Mouse (Mus musculus): ENCODE data around the gene Nup205.
A peak's percentile ranks its signal among the peaks of the same experiment; 100 is the strongest.

The Nup205 gene

DNA sequence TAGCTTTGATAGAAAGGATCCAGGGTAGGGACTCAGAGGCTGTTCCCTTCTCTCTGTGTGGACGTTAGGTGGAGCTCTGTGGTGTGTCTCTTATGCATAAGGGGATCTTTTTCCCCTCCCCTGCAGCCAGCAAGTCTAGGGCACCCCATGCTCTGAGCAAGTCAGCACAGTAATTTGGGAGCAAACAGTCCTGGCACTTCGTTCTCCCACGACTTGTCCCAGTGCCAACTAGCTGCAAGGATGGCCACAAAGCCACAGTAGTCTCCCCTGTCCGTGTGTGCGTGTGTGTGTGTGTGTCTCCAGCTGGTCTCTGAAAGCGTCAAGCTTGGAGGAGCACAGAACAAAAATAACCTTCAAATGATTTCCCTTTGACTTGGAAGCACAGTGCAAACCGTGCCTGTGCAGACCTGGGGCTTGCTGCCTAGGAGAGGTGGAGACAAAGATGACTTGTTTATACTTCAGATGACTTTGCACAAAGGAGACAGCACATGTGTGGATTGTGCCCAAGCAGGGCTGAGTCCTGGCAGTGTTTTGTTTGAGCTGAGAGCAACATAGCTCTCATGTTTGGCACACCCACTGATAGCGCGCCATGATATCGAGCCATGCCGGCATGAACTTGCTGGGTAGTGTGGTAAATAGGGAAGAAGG is 111.0 kb downstream of the Nup205 start:
- peak; percentile 28 for DNase-seq (ENCODE audit: low read depth, low spot score)

DNA sequence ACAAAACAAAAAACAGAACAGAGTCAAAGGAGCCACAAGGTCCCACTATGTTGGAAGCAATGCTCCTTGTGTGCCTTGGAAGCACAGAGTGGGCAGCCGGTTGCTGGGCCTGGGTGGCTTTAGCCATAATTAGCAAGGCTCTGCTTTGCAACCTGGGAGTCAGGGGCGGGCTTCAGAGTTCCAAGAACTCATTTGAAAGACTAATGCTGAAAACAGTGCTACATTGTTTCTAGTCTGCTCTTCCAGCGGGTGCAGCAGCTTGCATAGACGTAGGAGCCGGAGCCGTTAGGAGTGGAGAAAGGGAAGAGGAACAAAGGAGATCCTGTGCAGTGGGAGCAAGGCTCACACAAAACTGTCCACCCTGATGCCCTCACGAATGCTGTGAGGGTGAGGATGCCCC is 111.7 kb downstream of the Nup205 start:
- DNase-seq (ENCODE audit: low read depth, low spot score), result peak; percentile 68

DNA sequence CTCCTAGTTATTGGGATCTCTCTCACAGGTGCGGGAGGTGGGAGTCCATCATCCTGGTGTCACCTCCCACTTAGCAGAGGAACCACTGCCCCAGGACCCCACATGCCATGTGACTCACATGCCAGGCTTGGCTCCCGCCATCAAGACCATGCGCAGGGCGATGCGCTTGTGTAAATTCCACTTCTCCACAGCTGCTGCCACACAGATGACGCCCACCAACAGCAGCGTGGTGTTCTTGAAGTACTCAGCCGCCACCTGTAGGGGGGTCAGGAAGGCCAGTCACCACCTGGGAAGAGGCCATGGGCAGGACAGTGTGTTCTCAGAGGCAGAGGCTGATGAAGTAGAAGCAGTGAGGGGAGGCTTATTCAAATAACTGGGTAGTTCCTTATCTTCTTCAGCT is 112.5 kb downstream of the Nup205 start:
- DNase-seq (ENCODE audit: low read depth, low spot score), result peak; percentile 37

DNA sequence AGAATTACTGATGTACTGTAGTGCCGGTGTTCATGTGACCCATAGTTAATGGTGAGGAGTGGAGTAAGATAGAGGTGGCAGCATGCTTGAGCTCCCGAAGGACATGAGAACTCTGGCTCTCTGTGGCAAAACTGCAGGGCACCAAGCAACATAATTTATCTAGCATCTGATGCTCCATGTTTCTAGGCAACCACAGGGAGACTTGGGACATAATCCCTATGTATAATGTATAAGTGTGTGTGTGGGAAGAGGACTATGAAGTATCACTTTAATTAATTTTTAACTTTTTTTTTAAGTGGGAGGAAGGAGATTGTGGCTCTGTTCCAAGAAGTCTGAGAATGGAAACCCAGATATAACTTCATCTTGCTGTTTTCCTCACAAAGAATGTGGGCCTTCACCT is 117.7 kb downstream of the Nup205 start:
- DNase-seq (ENCODE audit: low read depth, low spot score), result no peak

DNA sequence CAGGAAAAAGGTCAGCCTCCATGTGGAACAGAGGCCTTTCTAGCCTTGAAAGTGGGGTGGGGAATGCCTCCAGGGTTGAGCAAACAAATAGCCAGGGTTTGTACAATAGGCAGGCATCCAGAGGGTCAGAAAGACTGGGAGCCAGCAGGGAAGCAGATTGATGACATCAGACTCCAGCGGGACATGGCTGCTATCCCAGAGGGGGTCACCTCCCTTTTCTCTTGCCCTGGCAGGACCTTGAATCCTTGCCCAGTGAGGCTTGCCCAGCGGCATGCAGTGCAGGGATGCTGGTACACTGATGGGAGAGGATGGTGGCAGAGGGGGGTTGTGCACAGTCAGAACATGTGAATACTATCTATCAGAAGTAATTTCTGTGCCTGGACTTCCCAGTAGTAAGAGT is 119.8 kb downstream of the Nup205 start:
- no peak for DNase-seq (ENCODE audit: low read depth, low spot score)
